Mouse (Mus musculus) ES-E14 (cell line): ENCODE results near the gene Tfdp1.

Experiments
- CHD2 ChIP-seq: IDR thresholded peaks from 2 replicates; pipeline ENCODE4 v1.6.1; 2014; ENCODE audit warnings: mild to moderate bottlenecking, low read depth, low read length, inconsistent platforms
- HCFC1 ChIP-seq: IDR thresholded peaks from 2 replicates; pipeline ENCODE4 v1.6.1; 2012; ENCODE audit warnings: low read length, inconsistent platforms, borderline replicate concordance; ENCODE audit not compliant: insufficient read depth
- MAFK ChIP-seq: IDR thresholded peaks from 2 replicates; pipeline ENCODE4 v1.6.1; 2014; ENCODE audit warnings: mild to moderate bottlenecking, low read depth, low read length, inconsistent platforms; ENCODE audit not compliant: insufficient read depth
- ZC3H11A ChIP-seq: IDR thresholded peaks from 2 replicates; pipeline ENCODE4 v1.6.1; 2012; ENCODE audit warnings: low read depth, mild to moderate bottlenecking, inconsistent platforms, low read length, borderline replicate concordance
- ZNF384 ChIP-seq: IDR thresholded peaks from 2 replicates; pipeline ENCODE4 v1.6.1; 2012; ENCODE audit warnings: low read depth, low read length, inconsistent platforms

DNA sequence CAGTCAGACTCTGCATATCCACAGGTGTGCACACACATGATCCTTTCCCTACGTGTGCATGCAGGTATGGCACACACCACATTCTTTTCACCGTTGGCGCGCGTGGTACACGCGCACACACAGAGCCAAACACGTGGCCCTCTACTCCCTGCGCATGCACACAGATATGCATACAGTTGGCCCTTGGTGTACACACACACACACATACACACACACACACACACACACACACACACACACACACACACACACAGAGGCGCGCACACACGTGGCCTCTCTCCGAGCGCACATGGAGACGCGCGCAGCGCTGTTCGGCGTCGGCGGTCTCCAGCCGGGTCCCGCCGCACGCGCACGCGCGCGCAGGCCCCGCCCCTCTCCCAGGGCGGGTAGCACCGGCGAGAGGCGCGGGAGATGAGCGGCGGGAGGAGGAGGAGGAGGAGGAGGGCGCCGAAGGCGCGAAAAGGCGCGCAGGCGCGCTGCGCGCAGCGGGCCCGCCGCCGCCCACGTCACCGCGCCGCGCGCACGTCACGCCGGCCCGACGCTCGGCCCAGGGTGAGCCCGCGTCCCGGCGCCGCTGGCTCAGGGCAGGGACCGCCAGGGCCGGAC lies at the start of gene Tfdp1:
- TF ChIP-seq CHD2 (no peak), MAFK (no peak), HCFC1 (no peak), ZNF384 (no peak), ZC3H11A (no peak)
